Mouse (Mus musculus): ENCODE measurements at regions not wholly inside any gene's neighbourhood (a gene's known extent, or its start where the extent isn't known, plus 50 kb on each side); places are given as distances from the start of the nearest gene placed in this dataset.

- ATAC-seq (replicated peaks; ENCODE audit: low FRiP score, low TSS enrichment, poor library complexity, severe bottlenecking), result no peak
These were observed 50.1 kb upstream of the Cpm start for GRCm38 (mm10) chr10:117579210-117579609.

- no peak for ATAC-seq (replicated peaks; ENCODE audit: low FRiP score, low TSS enrichment, poor library complexity, severe bottlenecking)
These were observed 50.6 kb upstream of the Cpm start for GRCm38 (mm10) chr10:117578696-117579146.

GRCm38 (mm10) chr10:117577970-117578695, 51.2 kb upstream of the Cpm start:
- no peak for ATAC-seq (replicated peaks; ENCODE audit: low FRiP score, low TSS enrichment, poor library complexity, severe bottlenecking)

GRCm38 (mm10) chr10:117576881-117577730, 52.2 kb upstream of the Cpm start:
- ATAC-seq (replicated peaks; ENCODE audit: low FRiP score, low TSS enrichment, poor library complexity, severe bottlenecking), result no peak

GRCm38 (mm10) chr10:117576154-117576859, 53.0 kb upstream of the Cpm start:
- ATAC-seq (replicated peaks; ENCODE audit: low FRiP score, low TSS enrichment, poor library complexity, severe bottlenecking), result no peak

- ATAC-seq (replicated peaks; ENCODE audit: low FRiP score, low TSS enrichment, poor library complexity, severe bottlenecking), result no peak
These were observed 53.7 kb upstream of the Cpm start for GRCm38 (mm10) chr10:117575404-117576153.

- ATAC-seq (replicated peaks; ENCODE audit: low FRiP score, low TSS enrichment, poor library complexity, severe bottlenecking), result no peak
These were observed 54.4 kb upstream of the Cpm start for GRCm38 (mm10) chr10:117574915-117575314.

GRCm38 (mm10) chr10:117574056-117574727, 55.1 kb upstream of the Cpm start:
- ATAC-seq (replicated peaks; ENCODE audit: low FRiP score, low TSS enrichment, poor library complexity, severe bottlenecking), result no peak

- no peak for ATAC-seq (replicated peaks; ENCODE audit: low FRiP score, low TSS enrichment, poor library complexity, severe bottlenecking)
These were observed 55.8 kb upstream of the Cpm start for GRCm38 (mm10) chr10:117573596-117573850.

GRCm38 (mm10) chr10:117572746-117573595, 56.3 kb upstream of the Cpm start:
- ATAC-seq (replicated peaks; ENCODE audit: low FRiP score, low TSS enrichment, poor library complexity, severe bottlenecking), result no peak

- no peak for ATAC-seq (replicated peaks; ENCODE audit: low FRiP score, low TSS enrichment, poor library complexity, severe bottlenecking)
These were observed 57.3 kb upstream of the Cpm start for GRCm38 (mm10) chr10:117571891-117572573.

GRCm38 (mm10) chr10:117570971-117571861, 58.1 kb upstream of the Cpm start:
- no peak for ATAC-seq (replicated peaks; ENCODE audit: low FRiP score, low TSS enrichment, poor library complexity, severe bottlenecking)

- no peak for ATAC-seq (replicated peaks; ENCODE audit: low FRiP score, low TSS enrichment, poor library complexity, severe bottlenecking)
These were observed 59.0 kb upstream of the Cpm start for GRCm38 (mm10) chr10:117570091-117570970.

- no peak for ATAC-seq (replicated peaks; ENCODE audit: low FRiP score, low TSS enrichment, poor library complexity, severe bottlenecking)
These were observed 59.8 kb upstream of the Cpm start for GRCm38 (mm10) chr10:117569301-117570079.
